Mouse (Mus musculus): Measurements from ENCODE around the gene Ccl8. TPM values are rescaled to one million over a fixed set of nuclear protein-coding genes. Genes with fewer than 3 reads are reported as not detected.

Ccl8 gene
- total and polyA plus RNA-seq, 3 experiments = not detected

DNA sequence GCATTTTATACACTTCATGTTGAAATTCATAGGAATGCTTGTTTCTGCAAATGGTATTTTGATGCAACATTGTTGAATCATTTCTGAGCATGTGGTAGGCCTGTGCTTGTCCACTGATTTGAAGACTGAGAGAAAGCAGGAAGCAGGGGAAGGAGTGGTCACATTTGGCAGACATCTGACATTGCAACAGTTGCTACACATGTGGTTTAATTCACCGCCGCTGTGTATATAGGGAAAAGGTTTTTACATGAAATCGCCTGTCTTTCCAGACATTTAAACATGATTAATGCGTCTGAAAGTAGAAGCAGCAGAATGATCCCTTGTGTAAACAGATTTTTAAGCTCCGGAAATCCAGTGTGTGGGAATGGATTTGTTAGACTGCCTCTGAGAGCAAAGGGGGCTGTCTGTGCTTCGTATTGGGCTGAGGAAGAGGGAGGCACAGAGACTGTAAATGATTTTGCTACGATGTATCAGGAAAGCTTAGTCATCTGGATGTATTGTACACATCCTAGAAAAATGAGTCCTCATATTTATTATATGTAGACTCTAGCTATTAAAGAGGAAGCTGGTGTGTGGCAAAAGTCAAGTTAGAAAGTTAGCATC is 24.6 kb downstream of the Ccl8 start:
- Histone ChIP-seq H3K9me3 (replicated peaks) (peaks cover 13% of the 10 kb centered on the region), H3K36me3 (replicated peaks) (no peaks in the 10 kb centered on the region), H3K27me3 (ENCODE audit: insufficient read depth, low read length) (no peaks in the 10 kb centered on the region), H3K4me3 (ENCODE audit: low read depth, low read length) (no peak overlapping the region), H3K4me1 (ENCODE audit: insufficient read depth, low read depth, low read length) (no peaks in the 10 kb centered on the region)
- no peak for TF ChIP-seq GATA2 (IDR thresholded peaks at IDR 0.05; ENCODE audit: borderline replicate concordance, low read depth, low read length)
- TF ChIP-seq GATA1 (IDR thresholded peaks at IDR 0.05; ENCODE audit: borderline replicate concordance, low read length) = no peak
- TF ChIP-seq POLR2AphosphoS5 (IDR thresholded peaks at IDR 0.05; ENCODE audit: insufficient replicate concordance, low read depth, low read length) = no peak
- no peak for TF ChIP-seq CTCF (IDR thresholded peaks at IDR 0.05; ENCODE audit: low read depth, low read length)
- no peak for TF ChIP-seq TAL1 (conservative IDR thresholded peaks at IDR 0.05; ENCODE audit: low read depth, low read length)
- ATAC-seq (ENCODE audit: extremely low read depth, insufficient number of reproducible peaks, low FRiP score, poor library complexity, severe bottlenecking) (no peak), DNase-seq (ENCODE audit: low spot score) (no peak)

GRCm38 (mm10) chr11:82159126-82159525 is 44.1 kb downstream of the Ccl8 start:
- Histone ChIP-seq H3K9me3 (replicated peaks) (peaks cover 21% of the 10 kb centered on the region), H3K4me3 (ENCODE audit: low read depth, low read length) (no peak overlapping the region), H3K36me3 (replicated peaks) (no peaks in the 10 kb centered on the region), H3K4me1 (ENCODE audit: insufficient read depth, low read depth, low read length) (no peaks in the 10 kb centered on the region), H3K27me3 (ENCODE audit: insufficient read depth, low read length) (no peaks in the 10 kb centered on the region)
- ATAC-seq (ENCODE audit: extremely low read depth, insufficient number of reproducible peaks, low FRiP score, poor library complexity, severe bottlenecking) = no peak
- TF ChIP-seq GATA1 (IDR thresholded peaks at IDR 0.05; ENCODE audit: borderline replicate concordance, low read length) = no peak
- TF ChIP-seq CTCF (IDR thresholded peaks at IDR 0.05; ENCODE audit: low read depth, low read length) = no peak
- TF ChIP-seq TAL1 (conservative IDR thresholded peaks at IDR 0.05; ENCODE audit: low read depth, low read length) = no peak
- no peak for TF ChIP-seq GATA2 (IDR thresholded peaks at IDR 0.05; ENCODE audit: borderline replicate concordance, low read depth, low read length)
- no peak for TF ChIP-seq POLR2AphosphoS5 (IDR thresholded peaks at IDR 0.05; ENCODE audit: insufficient replicate concordance, low read depth, low read length)
- no peak for DNase-seq (ENCODE audit: low spot score)

GRCm38 (mm10) chr11:82163285-82163684 is 48.3 kb downstream of the Ccl8 start:
- Histone ChIP-seq H3K4me3 (ENCODE audit: low read depth, low read length) (no peak overlapping the region), H3K36me3 (replicated peaks) (no peaks in the 10 kb centered on the region), H3K4me1 (ENCODE audit: insufficient read depth, low read depth, low read length) (no peaks in the 10 kb centered on the region), H3K9me3 (replicated peaks) (peaks cover 35% of the 10 kb centered on the region), H3K27me3 (ENCODE audit: insufficient read depth, low read length) (no peaks in the 10 kb centered on the region)
- ATAC-seq (ENCODE audit: extremely low read depth, insufficient number of reproducible peaks, low FRiP score, poor library complexity, severe bottlenecking) (no peak), DNase-seq (ENCODE audit: low spot score) (no peak)
- TF ChIP-seq GATA2 (IDR thresholded peaks at IDR 0.05; ENCODE audit: borderline replicate concordance, low read depth, low read length) (no peak), CTCF (IDR thresholded peaks at IDR 0.05; ENCODE audit: low read depth, low read length) (no peak), GATA1 (IDR thresholded peaks at IDR 0.05; ENCODE audit: borderline replicate concordance, low read length) (no peak), POLR2AphosphoS5 (IDR thresholded peaks at IDR 0.05; ENCODE audit: insufficient replicate concordance, low read depth, low read length) (no peak), TAL1 (conservative IDR thresholded peaks at IDR 0.05; ENCODE audit: low read depth, low read length) (no peak)

Other genes with a start within 250 kb of the Ccl8 start
- gene Asic2, start 146.7 kb upstream of the Ccl8 start, total RNA-seq (2014; fragmentation: Nextera tagmentation) = not detected in 2 replicates
- gene Asic2, start 146.7 kb upstream of the Ccl8 start, total RNA-seq (2017) = 0.12 and 0.16 TPM in 2 replicates
- gene Asic2, start 146.7 kb upstream of the Ccl8 start, polyA plus RNA-seq (2012) = not detected in 2 replicates
- not detected in 2 replicates for gene Ccl2, start 79.6 kb upstream of the Ccl8 start, total RNA-seq (2014; fragmentation: Nextera tagmentation)
- not detected in 2 replicates for gene Ccl2, start 79.6 kb upstream of the Ccl8 start, total RNA-seq (2017)
- gene Ccl2, start 79.6 kb upstream of the Ccl8 start, polyA plus RNA-seq (2012) = not detected in 2 replicates
- not detected in 2 replicates for gene Gm17268, start 76.6 kb upstream of the Ccl8 start, total RNA-seq (2014; fragmentation: Nextera tagmentation)
- not detected in 2 replicates for gene Gm17268, start 76.6 kb upstream of the Ccl8 start, total RNA-seq (2017)
- not detected in 2 replicates for gene Gm17268, start 76.6 kb upstream of the Ccl8 start, polyA plus RNA-seq (2012)
- not detected in 2 replicates for gene Ccl7, start 69.5 kb upstream of the Ccl8 start, total RNA-seq (2014; fragmentation: Nextera tagmentation)
- gene Ccl7, start 69.5 kb upstream of the Ccl8 start, total RNA-seq (2017) = not detected in 2 replicates
- not detected in 2 replicates for gene Ccl7, start 69.5 kb upstream of the Ccl8 start, polyA plus RNA-seq (2012)
- gene Ccl11, start 57.4 kb upstream of the Ccl8 start, total RNA-seq (2014; fragmentation: Nextera tagmentation) = not detected in 2 replicates
- not detected in 2 replicates for gene Ccl11, start 57.4 kb upstream of the Ccl8 start, total RNA-seq (2017)
- not detected in 2 replicates for gene Ccl11, start 57.4 kb upstream of the Ccl8 start, polyA plus RNA-seq (2012)
- gene Ccl12, start 13.3 kb upstream of the Ccl8 start, total RNA-seq (2014; fragmentation: Nextera tagmentation) = not detected in 2 replicates
- not detected in 2 replicates for gene Ccl12, start 13.3 kb upstream of the Ccl8 start, total RNA-seq (2017)
- not detected in 2 replicates for gene Ccl12, start 13.3 kb upstream of the Ccl8 start, polyA plus RNA-seq (2012)
- not detected in 2 replicates for gene Ccl1, start 190.5 kb downstream of the Ccl8 start, total RNA-seq (2014; fragmentation: Nextera tagmentation)
- gene Ccl1, start 190.5 kb downstream of the Ccl8 start, total RNA-seq (2017) = 0.05 TPM in 1 of 2 replicates, not detected in the other
- gene Ccl1, start 190.5 kb downstream of the Ccl8 start, polyA plus RNA-seq (2012) = not detected in 2 replicates

Measured in G1E (cell line).